Mouse (Mus musculus) liver, embryonic 15.5 days (tissue): Measurements from ENCODE around the gene Tmem50a. TPM values are rescaled to one million over a fixed set of nuclear protein-coding genes. Genes with fewer than 3 reads are reported as not detected.

Source experiments
- ATAC-seq: fragments of 200-750 bp; cut with Nextera tagmentation; 2 replicates; pipeline ENCODE4 v1.8.0; 2017; ENCODE audit warnings: moderate number of reproducible peaks, mild to moderate bottlenecking, moderate library complexity; ENCODE audit not compliant: insufficient read depth
- H3K27ac ChIP-seq: fragments of 300-500 bp; sonication (generic); replicated peaks from 2 replicates; pipeline ENCODE4 v1.5.1; 2015; ENCODE audit warnings: mild to moderate bottlenecking, inconsistent platforms
- H3K27me3 ChIP-seq: fragments of 300-500 bp; sonication (generic); 2 replicates; pipeline ENCODE4 v1.6.1; 2015; ENCODE audit warnings: mild to moderate bottlenecking, inconsistent platforms
- H3K36me3 ChIP-seq: fragments of 300-500 bp; sonication (generic); replicated peaks from 2 replicates; pipeline ENCODE4 v1.6.1; 2015; ENCODE audit warnings: moderate library complexity, mild to moderate bottlenecking, inconsistent platforms
- H3K4me1 ChIP-seq: fragments of 300-500 bp; sonication (generic); replicated peaks from 2 replicates; pipeline ENCODE4 v1.6.1; 2015; ENCODE audit warnings: inconsistent platforms
- H3K4me2 ChIP-seq: fragments of 300-500 bp; sonication (generic); 2 replicates; pipeline ENCODE4 v1.6.1; 2015; ENCODE audit warnings: moderate library complexity, mild to moderate bottlenecking, inconsistent platforms
- H3K4me3 ChIP-seq: fragments of 300-500 bp; sonication (generic); replicated peaks from 2 replicates; pipeline ENCODE4 v1.5.1; 2015; ENCODE audit warnings: mild to moderate bottlenecking, inconsistent platforms
- H3K9ac ChIP-seq: fragments of 300-500 bp; sonication (generic); 2 replicates; pipeline ENCODE4 v1.6.1; 2015; ENCODE audit warnings: moderate library complexity, mild to moderate bottlenecking, inconsistent platforms
- H3K9me3 ChIP-seq: fragments of 300-500 bp; sonication (generic); replicated peaks from 2 replicates; pipeline ENCODE4 v1.6.1; 2016; ENCODE audit warnings: inconsistent platforms
- WGBS: fragments of 180-500 bp; shearing (Covaris S2); methylation state at CpG from one replicate; pipeline ENCODE4 v1.1.7; 2015; ENCODE audit warnings: mixed read lengths; ENCODE audit not compliant: insufficient replicate concordance; 5-methylcytosine and 5-hydroxymethylcytosine counted together
- polyA plus RNA-seq: library from polyadenylated mRNA; unstranded; fragments of >200 nt; fragmentation: Nextera tagmentation; extraction: Ambion mirVana; gene quantifications from 2 replicates; pipeline ENCODE4 v1.2.1, GENCODE M21; 2015

Tmem50a gene
- polyA plus RNA-seq, 1 experiment from 2014 or later: 79.4 TPM

DNA sequence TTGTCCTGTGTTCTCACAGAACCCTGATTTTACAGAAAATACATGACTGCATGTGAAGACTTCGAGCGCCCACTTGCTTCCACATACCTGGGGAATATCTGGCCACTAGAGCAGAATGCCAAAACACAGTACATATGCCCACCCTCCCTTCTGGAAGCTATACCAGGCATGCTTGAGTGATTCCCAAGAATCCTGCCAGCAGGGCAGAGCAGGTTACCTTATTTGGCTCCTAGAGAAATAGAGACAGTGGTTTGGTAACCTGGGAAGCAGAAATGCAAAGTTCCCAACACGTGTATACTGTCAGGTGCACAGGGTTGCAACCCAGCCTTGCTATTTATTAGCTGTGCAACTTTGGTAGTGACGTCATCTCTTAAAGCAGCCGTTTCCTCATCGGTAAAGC is 52.9 kb downstream of the Tmem50a start:
- Histone ChIP-seq H3K4me2 (no peak overlapping the region), H3K4me1 (peaks cover 37% of the 10 kb centered on the region), H3K9me3 (no peaks in the 10 kb centered on the region), H3K36me3 (peaks cover 12% of the 10 kb centered on the region), H3K4me3 (no peak overlapping the region), H3K27me3 (0 out of 2 replicates have a peak, but pooled peaks cover 1% of the 10 kb centered on the region), H3K27ac (peak overlapping the region; percentile 99), H3K9ac (no peak overlapping the region)
- no peak for ATAC-seq
- 69% methylated on average over 6 of the region's 6 CpGs for WGBS

DNA sequence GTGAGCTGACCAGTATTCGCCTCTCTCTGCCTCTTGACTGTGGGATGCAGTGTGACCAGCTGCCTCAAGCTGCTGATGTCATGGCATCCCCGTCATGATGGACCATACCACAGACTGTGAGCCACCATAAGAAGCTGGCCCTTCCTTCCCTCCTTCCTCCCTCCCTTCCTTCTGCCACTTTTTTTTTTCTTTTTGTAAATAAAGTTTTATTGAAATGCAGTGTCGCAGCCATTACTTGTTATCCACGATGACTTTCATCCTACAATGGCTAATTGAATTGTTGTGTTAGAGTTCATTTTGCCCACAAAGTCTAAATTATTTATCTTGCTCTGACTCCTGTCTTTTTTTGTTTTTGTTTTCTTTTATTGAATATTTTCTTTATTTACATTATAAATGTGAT is 56.3 kb downstream of the Tmem50a start:
- H3K4me3 ChIP-seq: no peak overlapping the region
- no peak for ATAC-seq
- WGBS: 79% methylated on average over 4 of the region's 4 CpGs
- H3K36me3 ChIP-seq: no peaks in the 10 kb centered on the region
- H3K4me2 ChIP-seq: no peak overlapping the region
- 0 out of 2 replicates have a peak, but pooled peaks cover 18% of the 10 kb centered on the region for H3K27me3 ChIP-seq
- H3K27ac ChIP-seq: no peak overlapping the region
- H3K9ac ChIP-seq: no peak overlapping the region
- H3K9me3 ChIP-seq: no peaks in the 10 kb centered on the region
- peaks cover 59% of the 10 kb centered on the region for H3K4me1 ChIP-seq

DNA sequence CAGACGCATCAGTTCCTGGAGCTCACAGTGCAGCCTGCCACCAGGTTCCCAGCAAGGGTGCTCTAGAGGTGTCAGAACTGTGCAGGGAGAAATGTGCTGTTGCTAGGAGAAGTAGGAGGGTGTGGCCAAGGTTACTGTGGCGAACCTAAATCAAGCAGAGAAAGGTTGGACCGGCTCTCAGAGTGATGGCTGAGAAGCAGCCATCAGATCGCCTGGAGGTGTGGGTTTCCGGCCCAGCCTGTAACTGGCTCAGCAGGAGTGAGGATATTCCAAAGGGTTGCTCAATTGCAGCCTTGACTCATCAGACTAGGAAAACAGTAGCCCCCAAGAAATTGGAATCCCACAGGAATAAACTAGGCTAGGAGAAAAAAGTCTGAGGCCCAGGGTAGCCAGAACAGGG is 58.3 kb downstream of the Tmem50a start:
- Histone ChIP-seq H3K4me2 (no peak overlapping the region; the same call in 1 of the 2 replicates), H3K4me3 (no peak overlapping the region), H3K9ac (no peak overlapping the region), H3K4me1 (peaks cover 46% of the 10 kb centered on the region), H3K27ac (no peak overlapping the region), H3K9me3 (no peaks in the 10 kb centered on the region), H3K36me3 (no peaks in the 10 kb centered on the region), H3K27me3 (0 out of 2 replicates have a peak, but pooled peaks cover 18% of the 10 kb centered on the region)
- WGBS: 37% methylated on average over 5 of the region's 5 CpGs
- no peak for ATAC-seq

DNA sequence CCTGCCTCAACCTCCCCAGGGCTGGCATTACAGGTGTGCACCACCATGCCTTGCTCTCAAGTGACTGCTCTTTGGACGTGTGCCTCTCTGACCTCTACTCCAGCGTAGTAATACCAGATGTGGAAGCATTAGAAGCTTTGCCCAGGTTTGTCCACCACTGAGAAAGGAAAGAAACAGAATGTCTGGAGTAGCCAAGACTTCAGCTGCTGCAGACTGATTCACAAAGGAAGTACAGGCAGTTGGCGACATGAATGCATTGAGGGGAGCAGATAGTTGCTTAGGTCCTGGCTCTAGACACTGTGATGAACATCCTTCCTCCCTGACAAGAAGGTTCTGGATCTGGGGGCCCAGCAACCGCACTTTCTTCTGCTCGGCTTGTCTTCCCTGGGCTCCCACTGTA is 58.8 kb downstream of the Tmem50a start:
- Histone ChIP-seq H3K9me3 (no peaks in the 10 kb centered on the region), H3K36me3 (no peaks in the 10 kb centered on the region), H3K27ac (no peak overlapping the region), H3K4me3 (no peak overlapping the region), H3K4me1 (peaks cover 50% of the 10 kb centered on the region), H3K4me2 (no peak overlapping the region; the same call in 1 of the 2 replicates), H3K9ac (no peak overlapping the region), H3K27me3 (0 out of 2 replicates have a peak, but pooled peaks cover 18% of the 10 kb centered on the region)
- no peak for ATAC-seq
- WGBS: 45% methylated on average over 5 of the region's 5 CpGs

DNA sequence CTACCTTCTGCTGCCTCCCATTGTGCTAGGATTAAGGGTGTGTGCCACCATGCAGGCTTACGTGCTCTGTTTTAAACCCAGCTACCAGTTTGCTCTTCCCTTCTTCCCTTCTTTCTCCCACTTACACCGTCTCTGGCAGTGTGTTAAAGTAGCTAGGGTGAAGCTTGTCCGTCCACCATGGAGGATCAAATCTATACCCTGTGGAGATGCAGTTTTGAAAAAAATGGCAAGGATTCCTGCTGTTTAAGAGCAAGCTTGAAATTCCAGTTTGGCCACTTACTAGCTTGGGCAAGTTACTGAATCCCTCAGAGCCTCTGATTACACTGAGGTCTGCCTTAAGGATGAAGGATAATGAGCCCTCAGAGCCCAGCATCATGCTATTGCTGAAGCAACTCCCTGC is 59.5 kb downstream of the Tmem50a start:
- no peak overlapping the region for H3K9ac ChIP-seq
- no peaks in the 10 kb centered on the region for H3K36me3 ChIP-seq
- H3K27me3 ChIP-seq: 0 out of 2 replicates have a peak, but pooled peaks cover 18% of the 10 kb centered on the region
- ATAC-seq: no peak
- no peaks in the 10 kb centered on the region for H3K9me3 ChIP-seq
- H3K4me3 ChIP-seq: no peak overlapping the region
- H3K4me1 ChIP-seq: peaks cover 51% of the 10 kb centered on the region
- no peak overlapping the region for H3K4me2 ChIP-seq
- no peak overlapping the region for H3K27ac ChIP-seq
- WGBS: 78% methylated on average over 3 of the region's 3 CpGs

DNA sequence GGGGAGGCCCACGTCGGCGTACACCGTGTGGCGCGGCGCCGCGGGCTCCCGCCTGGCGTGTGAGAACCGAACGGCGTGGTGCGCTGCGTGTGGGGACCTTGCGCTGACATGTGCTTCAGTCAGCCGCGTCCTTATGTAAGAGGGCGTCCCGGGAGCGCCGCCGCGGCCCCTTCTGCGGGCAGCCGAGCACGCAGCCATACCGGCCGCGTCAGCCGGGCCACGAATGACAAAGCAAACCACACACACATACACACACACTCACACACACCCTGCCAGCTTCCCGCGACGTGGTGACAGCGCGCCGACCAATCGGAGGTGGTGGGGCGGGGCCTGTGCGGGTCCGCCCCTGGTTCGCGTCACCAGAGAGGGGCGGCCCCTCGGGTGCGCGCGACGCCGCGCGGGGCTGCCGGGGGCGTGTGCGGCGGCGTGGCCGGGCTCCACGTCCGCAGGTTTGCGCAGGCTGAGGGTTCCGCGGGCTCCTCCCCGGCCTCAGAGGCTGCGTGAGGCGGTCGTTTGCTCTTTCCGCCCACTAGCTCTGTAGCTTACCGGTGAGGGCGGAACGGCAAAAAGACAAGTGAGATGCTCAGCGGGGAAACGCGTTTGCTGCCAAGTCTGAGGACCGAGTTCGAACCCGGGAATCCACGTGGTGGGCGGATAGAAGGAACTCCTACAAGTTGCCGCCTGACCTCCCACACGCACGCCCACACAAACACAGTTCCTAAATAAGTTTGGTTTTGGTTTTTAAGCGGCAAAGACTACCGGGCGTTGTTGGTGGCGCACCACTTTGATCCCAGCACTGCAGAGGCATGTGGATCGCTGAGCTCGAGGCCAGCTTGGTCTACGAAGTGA is 61.0 kb downstream of the Tmem50a start:
- WGBS: under 1% methylated on average over 91 of the region's 91 CpGs
- Histone ChIP-seq H3K4me1 (peaks cover 52% of the 10 kb centered on the region), H3K9me3 (no peaks in the 10 kb centered on the region), H3K4me3 (peak overlapping the region; percentile 96), H3K27me3 (0 out of 2 replicates have a peak, but pooled peaks cover 18% of the 10 kb centered on the region), H3K27ac (peak overlapping the region; percentile 95), H3K9ac (peak overlapping the region; percentile 78), H3K4me2 (peak overlapping the region; percentile 95), H3K36me3 (0 out of 2 replicates have a peak, but pooled peaks cover 3% of the 10 kb centered on the region)
- ATAC-seq: peak; percentile 90

DNA sequence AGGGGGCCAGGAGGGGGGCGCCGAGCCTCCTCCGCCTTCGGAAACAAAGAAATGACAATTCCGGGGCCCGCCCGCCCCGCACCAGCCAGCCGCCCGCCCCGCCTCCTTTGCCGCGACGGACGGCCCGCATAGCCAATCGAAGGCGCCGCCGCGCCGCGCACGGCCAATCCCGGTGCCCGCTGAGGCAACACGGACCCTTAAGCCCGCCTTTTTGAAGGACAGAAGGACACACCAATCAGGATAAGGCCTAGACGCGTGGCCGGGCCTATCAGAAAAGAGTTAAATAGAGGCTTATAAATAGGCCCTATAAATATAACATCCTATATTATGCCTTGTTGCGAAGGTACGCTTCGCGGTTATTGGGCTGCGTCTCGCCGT is 61.6 kb downstream of the Tmem50a start, which contains the start of gene Maco1:
Gene Maco1 (minus strand): TSS at position 87 of the 378 bp plus-strand sequence.
- peak within 1 kb of the TSS; percentile 96 for H3K4me3 ChIP-seq
- H3K9ac ChIP-seq: peak within 1 kb of the TSS; percentile 98
- H3K4me2 ChIP-seq: peak within 1 kb of the TSS; percentile 95
- 0 out of 2 replicates have a peak, but pooled peaks cover 18% of the 10 kb centered on the region for H3K27me3 ChIP-seq
- peaks cover 55% of the 10 kb centered on the region for H3K4me1 ChIP-seq
- 0 out of 2 replicates have a peak, but pooled peaks cover 3% of the 10 kb centered on the region for H3K36me3 ChIP-seq
- peak within 1 kb of the TSS; percentile 95 for H3K27ac ChIP-seq
- no peaks in the 10 kb centered on the region for H3K9me3 ChIP-seq
- under 1% methylated on average over 34 of the region's 38 CpGs for WGBS
- ATAC-seq: peak; percentile 92

DNA sequence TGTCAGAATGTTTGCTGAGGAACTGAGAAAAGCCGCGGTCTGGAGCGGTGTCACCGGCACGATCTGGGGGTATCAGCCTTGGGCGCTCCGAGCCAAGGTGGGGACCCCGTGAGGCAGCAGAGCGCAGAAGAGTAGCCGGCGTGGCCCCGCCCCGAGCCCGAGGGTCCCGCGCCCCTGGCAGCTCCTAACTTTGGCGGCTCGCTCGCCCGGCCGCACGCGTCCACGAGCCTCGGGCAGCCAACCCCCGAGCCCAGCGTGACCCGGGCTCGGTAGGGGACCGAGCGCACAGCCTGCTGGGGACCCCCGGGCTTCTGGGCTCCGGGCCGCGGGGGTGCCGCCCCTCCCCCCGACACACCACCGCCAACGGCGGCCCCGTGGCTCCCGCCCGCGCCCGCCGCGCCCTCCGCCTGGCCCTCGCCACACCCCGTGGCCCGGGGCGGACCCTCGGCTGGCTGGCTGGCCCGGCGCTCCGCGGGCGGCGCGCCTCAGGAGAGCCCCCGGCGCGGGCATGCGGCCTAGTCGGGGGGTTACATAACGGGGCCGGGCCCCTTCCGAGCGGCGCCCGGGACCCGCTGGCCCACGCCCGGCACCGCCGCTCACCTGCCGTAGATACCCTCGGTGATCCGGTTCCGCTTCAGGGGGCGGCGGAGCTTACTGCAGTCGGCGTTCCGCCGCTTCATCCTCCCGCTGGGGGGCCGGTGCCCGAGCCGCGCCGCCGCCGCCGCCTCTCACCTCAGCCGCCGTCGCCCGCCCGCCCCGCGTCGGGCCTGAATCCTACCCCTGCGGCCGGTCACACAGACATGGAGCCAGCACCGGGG is 62.2 kb downstream of the Tmem50a start:
- peak overlapping the region; percentile 98 for H3K9ac ChIP-seq
- H3K4me1 ChIP-seq: peaks cover 61% of the 10 kb centered on the region
- H3K4me2 ChIP-seq: peak overlapping the region; percentile 86
- peak; percentile 50 for ATAC-seq
- no peaks in the 10 kb centered on the region for H3K9me3 ChIP-seq
- peak overlapping the region; percentile 96 for H3K4me3 ChIP-seq
- H3K36me3 ChIP-seq: 0 out of 2 replicates have a peak, but pooled peaks cover 3% of the 10 kb centered on the region
- peak overlapping the region; percentile 93 for H3K27ac ChIP-seq
- under 1% methylated on average over 100 of the region's 106 CpGs for WGBS
- H3K27me3 ChIP-seq: 0 out of 2 replicates have a peak, but pooled peaks cover 18% of the 10 kb centered on the region

DNA sequence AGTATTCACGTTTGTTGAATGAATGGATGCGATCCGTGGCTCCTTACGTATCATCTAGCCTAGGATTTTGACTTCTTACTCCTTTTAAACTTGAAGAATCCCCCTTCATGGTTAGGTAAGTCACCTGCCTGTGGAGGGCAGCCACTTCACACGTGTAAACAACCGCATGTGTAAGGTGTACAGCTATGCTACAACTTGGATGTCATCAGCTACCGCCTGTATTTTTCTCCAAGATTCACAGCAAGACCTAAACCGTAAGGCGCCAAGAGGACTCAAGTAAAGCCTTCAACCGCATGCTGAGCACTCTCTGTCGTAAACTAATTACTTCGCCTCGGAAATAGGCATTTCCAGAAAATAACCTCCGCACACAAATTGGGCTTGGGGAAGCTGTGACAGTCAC is 62.9 kb downstream of the Tmem50a start:
- Histone ChIP-seq H3K27ac (peak overlapping the region; percentile 93), H3K9me3 (no peaks in the 10 kb centered on the region), H3K36me3 (0 out of 2 replicates have a peak, but pooled peaks cover 3% of the 10 kb centered on the region), H3K4me2 (peak overlapping the region; percentile 86), H3K4me3 (peak overlapping the region; percentile 96), H3K4me1 (peaks cover 66% of the 10 kb centered on the region), H3K27me3 (0 out of 2 replicates have a peak, but pooled peaks cover 17% of the 10 kb centered on the region), H3K9ac (peak overlapping the region; percentile 98)
- ATAC-seq: no peak
- WGBS: 15% methylated on average over 14 of the region's 14 CpGs

DNA sequence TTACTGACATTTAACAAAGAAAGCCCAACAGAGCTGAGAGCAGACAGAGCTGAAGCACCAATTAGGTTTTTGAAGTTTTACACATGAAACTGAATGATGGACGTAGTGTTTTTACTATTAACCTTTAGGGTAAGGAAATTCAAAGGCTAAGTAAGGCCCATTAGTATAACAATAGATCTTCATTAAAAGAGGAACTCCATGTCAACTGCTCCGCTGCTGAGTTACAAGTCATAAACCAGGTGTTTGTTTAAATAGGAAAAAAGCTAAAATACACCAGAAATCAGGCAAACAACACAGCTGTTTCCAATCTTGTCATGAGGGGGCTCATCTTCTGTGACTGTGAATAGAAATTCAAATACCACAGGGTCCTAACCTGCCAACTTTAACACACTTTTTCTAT is 63.6 kb downstream of the Tmem50a start:
- H3K4me1 ChIP-seq: peaks cover 65% of the 10 kb centered on the region
- 0 out of 2 replicates have a peak, but pooled peaks cover 3% of the 10 kb centered on the region for H3K36me3 ChIP-seq
- H3K4me3 ChIP-seq: peak overlapping the region; percentile 96
- ATAC-seq: no peak
- peak overlapping the region; percentile 93; the same call in 1 of the 2 replicates for H3K27ac ChIP-seq
- H3K9ac ChIP-seq: peak overlapping the region; percentile 98
- no peaks in the 10 kb centered on the region for H3K9me3 ChIP-seq
- WGBS: 65% methylated on average over 2 of the region's 2 CpGs
- peak overlapping the region; percentile 86 for H3K4me2 ChIP-seq
- 0 out of 2 replicates have a peak, but pooled peaks cover 11% of the 10 kb centered on the region for H3K27me3 ChIP-seq
